Mouse (Mus musculus) cerebellum, adult 18-20 months (tissue): ENCODE data around the gene Ptch2.

Source experiments
- DNase-seq, 2 experiments: peaks; one replicate each; pipeline ENCODE4 v3.0.0; 2021

The Ptch2 gene

GRCm38 (mm10) chr4:117130790-117131189 is 34.9 kb downstream of the Ptch2 start:
- DNase-seq: no peak

DNA sequence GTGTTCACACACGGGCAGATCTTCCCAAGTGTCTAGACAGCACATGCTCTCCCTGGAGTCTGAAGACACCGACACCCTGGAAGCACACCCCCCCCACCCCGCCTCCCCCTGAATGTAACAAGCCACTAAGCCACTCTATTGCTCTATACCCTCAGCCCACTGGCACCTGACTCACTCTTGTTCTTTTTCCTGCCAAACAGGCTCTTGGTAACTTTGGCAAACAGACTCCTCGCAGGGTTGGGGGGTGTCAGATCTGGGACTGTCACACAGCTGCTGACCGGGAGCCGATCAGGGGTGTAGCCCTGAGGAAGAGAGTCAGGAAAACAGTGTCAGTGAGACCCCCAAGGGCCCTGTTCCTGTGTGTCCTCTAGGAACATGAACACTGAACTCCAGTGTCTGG is 35.3 kb downstream of the Ptch2 start:
- DNase-seq: no peak

DNA sequence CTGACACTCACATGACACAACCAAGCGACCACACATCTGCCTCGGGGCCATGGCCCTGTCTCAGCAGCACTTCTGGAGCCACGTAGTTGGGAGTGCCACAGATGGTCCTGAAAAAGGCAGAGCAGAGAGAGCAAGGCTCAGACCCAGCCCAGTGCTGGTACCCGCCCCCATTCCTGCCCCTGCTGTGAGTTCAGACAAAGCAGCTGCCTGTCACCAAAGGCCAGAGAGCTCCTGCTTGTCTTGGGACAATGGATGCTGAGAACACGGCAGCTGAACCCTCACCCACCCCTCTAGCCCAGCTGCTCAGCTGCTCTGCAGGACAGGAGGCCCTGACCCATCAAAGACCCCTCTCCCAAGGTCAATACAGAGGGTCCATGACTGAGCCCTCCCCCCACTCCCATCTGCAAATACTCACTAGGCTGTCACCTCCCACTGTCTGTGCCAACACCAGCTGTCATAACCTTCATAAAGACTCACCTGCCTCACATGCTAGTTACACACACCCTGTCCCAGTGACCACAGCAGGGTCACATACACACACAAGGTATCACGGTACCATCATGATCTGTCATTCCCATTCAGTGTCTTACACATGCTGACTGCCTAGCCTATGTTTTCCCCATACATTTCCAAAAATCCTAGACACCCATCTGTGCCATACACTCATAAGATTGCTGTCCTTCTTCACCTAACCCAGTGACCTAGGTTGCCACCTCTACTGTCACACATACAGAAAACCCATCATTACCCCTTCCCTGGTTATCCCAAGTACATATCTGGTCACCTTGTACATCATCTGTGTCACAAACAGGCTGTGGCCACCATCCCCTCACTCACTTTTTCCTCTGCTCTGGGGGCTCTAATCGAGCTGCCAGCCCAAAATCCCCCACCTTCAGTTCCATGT is 36.3 kb downstream of the Ptch2 start:
- no peak for DNase-seq

DNA sequence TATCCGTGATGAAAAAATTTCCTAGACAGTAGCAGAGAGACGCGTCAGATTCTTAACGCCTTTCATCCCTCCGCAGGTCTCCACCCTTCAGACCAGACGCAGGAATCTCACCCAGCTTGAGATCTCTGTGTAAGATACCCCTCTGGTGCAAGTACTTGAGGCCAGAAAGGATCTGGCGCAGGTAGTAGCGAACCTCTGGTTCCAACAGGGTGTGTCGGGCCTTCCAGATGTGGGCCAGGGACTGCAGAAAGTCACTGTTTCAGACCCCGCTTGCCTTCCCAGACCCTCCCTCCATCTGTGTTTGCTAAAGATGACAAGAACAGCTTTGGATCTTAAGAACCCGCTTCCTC is 36.9 kb downstream of the Ptch2 start:
- DNase-seq: no peak

DNA sequence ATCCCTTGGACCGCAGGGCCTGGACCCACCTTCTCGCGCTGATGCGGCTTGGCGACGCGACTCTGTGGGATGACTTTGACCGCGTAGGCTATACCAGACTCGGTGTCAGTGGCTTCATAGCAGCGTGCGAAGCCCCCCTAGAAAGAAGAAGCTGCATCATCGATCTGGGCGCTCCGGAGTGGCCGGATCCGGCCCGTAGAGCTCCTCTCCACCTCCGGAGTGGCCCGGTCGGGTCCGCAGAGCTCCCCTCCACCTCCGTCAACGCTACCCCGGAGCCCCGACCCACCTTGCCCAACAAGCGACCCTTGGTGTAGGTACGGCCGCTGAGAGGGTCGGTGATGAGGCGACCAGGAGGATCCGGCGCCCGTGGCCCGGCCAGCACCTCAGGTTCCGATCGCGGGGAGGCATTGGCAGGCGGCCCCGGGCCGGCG is 37.5 kb downstream of the Ptch2 start:
- no peak for DNase-seq

DNA sequence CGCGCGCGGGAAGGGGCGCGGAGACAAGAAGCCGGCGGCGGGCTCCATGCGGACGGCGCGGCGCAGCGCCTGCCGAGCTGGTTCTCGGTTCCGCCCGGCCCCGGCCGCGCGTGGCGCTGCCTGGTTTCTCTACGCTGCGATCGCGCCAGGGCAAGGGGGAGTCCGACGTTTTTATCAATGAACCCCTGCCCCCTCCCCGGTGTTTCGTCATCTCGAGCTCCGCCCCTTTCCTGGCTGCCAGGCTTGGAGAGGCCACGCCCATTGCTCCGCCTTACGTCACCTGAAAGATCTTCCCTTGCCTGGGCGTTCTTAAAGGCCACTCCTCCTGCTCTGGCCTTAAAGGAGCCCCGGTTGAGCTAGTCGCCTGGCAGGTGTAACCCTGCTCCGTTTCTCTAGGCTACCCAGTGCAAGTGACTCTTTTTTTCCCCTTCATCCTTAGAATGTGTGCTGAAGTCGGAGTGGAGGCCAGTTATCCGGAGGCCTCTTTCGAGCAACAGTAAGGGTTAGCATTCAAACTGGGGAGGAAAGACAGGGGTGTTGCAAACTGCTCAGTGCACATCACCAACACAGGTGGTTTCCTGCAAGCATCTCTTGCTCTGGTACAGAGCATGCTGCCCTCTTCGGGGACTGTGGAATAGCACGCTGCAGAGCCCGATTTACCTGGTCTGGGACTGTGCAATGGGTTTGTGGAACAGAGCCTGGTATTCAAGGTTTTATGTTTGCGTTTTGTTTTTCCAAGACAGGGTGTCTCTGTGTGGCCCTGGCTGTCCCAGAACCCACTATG is 38.1 kb downstream of the Ptch2 start, which contains the start of gene Plk3:
TSS of gene Plk3 (minus strand) at position 147 of the 784 bp plus-strand sequence.
- DNase-seq: peak; percentile 98

DNA sequence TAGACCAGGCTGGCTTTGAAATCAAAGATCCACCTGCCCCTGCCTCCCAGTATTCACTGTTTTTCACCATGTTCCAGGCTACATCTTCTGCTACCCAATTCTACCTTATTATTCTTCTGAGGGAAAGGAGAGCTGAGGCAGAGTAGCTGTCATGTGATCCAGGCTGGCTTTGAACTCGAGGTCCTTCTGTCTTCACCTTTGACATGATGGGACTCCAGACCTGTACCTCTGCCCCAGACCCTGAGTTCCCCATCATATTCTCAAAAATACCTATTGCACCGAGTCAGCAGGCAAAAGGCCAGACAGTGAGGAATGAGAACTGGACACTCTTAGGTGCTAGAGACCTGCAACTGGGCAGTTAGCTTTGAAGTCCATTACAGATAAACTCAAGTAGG is 38.7 kb downstream of the Ptch2 start:
- no peak for DNase-seq

DNA sequence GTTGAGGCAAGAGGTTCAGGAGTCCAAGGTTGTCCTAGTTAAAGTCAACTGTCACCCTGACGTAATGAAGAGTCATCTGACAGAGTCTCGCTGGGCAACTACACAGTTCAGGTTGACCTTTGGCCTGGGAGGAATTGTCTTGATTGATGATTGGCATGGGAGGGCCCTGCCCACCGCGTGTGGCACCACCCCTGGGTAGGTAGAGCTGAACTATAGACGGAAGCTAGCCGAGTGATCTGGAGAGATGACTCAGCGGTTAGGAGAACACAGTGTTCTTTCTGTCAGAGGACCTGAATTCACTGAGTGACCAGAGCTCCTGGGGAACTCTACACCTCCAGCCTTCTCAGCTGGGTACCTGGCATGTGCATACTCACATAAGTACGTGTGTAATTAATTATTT is 40.2 kb downstream of the Ptch2 start:
- no peak for DNase-seq

DNA sequence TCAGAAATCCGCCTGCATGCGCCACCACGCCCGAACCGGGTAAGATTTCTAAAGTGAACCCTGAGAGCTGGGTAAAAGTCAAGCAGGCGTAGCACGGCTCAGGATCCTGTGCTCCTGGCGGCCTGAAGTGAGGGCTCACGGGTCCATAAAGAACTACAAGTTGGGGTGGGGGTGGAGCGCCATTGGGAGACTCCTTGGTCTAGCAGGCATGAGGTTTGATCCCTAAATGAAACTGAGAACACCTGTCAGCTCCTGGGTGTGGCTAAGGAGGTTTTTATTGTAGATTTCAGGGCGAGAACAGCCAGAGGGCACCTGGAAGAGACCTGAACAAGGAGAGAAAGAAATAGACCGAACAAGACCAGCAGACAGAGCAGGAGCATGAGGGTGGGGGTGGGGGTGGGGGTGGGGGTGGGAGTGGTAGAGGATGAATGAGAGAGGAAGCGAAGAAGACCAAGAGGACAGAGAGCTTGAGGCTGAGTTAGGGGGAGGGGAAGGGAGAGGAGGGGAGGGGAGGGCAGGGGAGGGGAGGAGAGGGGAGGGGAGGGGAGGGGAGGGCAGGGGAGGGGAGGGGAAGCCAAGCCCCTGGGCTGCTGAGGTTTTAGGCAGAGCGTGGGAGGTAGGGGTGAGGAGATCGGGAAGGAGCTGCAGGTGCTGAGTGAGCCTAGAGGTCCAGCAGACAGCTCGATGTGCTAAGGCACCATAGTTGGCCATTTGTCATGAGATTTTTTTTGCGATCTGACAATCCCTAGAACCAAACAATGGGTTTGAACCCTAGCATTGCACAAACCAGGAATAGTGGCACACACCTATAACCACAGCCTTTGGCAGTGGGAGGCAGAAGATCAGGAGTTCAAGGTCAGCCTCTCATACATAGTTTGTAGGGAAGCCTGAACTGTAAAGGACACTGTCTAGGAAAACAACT is 42.7 kb downstream of the Ptch2 start:
- no peak for DNase-seq

- peak; percentile 55 for DNase-seq
Measured at GRCm38 (mm10) chr4:117139217-117139612, 43.3 kb downstream of the Ptch2 start.

- no peak for DNase-seq
Measured at GRCm38 (mm10) chr4:117140613-117141012, 44.7 kb downstream of the Ptch2 start.

- DNase-seq: no peak
Measured at GRCm38 (mm10) chr4:117143023-117143422, 47.1 kb downstream of the Ptch2 start.

DNA sequence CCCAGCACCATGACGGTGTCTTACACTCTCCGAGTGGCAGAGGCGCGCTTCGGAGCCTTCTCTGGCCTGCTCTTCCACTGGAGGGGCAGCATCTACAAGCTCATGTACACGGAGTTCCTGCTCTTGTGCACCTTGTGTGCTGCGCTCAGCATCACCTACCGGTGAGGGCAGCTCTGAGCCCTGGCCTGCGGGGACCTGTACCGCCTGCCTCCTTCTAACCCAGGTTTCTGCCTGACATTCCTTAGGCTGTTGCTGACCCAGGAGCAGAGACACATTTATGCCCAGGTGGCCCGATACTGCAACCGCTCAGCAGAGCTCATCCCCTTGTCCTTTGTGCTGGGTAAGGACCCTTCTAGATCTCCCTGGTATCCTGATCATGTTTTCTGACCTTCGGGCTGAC is 49.4 kb downstream of the Ptch2 start:
- DNase-seq: no peak

GRCm38 (mm10) chr4:117146176-117146575 is 50.3 kb downstream of the Ptch2 start:
- peak; percentile 84 to 85 for DNase-seq

DNA sequence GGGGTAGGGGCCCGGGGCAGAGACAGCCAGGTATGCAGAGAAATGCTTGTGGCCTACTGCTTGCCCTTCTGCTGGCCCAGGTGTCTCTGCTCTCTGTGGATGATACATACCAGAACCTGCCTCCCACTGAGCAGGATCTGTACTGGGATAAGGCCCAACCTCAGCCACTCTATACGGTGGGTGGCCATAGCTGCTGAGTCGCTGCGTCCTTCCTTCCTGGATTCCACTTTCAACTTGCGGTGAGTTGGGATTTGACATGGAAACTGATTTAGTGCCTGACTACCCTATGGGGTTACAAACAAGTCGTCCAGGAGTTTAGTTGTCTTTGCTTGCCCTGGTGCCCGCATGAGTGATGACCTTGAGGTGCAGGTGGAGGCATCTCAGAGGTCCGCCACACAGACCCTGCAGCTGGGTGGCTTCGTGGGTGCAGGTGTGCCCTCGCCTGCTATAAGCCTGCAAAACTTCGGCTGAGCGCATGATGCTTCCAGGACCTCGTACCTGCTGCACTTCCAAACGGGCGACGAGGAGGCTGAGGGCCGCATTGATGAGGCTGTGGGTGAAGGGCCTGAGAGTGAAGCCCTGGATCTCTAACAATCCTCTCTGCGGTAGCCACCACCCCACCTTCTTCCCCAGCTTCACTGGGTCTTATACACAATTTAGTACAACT is 52.3 kb downstream of the Ptch2 start:
- no peak for DNase-seq

- no peak for DNase-seq
Measured at GRCm38 (mm10) chr4:117148815-117149214, 52.9 kb downstream of the Ptch2 start.

DNA sequence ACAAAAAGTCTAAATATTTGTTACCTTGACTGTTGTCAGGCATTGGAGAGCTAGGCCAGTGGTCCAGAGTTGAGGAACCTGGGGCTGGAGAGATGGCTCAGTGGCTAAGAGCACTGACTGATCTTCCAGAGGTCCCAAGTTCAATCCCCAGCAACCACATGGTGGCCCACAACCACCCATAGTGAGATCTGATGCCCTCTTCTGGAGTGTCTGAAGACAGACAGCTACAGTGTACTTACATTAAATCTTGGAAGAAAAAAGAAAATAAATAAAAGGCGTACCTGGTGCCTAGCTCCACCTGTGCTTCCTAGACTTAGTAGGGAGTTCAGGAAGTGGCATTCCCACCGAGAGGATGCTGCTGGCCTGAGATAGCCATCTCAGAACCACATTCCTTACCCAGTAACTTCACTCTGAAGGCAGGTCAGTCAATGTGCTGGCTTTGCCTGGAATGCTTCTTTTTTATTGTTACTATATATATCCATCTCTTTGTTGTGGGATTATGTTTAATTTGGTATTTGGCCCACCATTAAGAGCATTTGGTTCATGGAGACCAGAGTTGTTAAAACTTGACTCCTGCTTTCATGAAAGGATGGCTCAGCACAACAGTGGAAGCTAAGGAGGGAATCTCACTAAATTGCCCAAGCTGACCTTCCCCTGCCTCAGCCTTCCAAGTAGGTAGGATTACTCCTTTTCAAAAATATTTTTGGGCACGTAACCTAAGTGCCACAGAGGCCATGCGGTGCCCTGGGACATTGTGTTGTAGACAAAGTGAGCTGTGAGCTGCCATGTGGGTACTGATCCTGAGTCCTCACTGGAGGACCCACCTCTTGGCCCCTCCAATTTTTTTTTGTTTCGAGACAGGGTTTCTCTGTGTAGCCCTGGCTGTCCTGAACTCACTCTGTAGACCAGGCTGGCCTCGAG is 53.7 kb downstream of the Ptch2 start:
- no peak for DNase-seq

DNA sequence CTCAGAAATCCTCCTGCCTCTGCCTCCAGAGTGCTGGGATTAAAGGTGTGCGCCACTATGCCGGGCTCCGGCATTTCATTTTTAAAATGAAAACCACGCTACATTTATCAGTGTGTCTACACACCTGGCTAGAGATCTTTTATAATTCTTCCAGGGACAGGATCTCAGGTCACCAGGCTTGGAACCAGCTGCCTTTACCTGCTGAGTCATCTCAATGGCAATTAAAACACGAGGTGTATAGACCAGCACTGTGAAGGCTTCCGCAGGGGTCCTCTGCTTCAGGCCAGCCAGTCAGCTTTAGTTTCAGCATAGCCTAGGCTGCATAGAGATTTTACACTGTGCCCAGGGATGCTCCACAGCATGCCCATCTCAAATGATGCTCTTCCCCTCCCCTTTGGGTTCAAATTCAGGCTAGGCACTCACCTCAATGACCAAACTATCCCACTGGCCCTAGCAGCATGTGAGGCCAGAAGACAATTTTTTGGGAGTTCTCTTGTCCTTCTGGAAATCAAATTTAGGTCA is 54.4 kb downstream of the Ptch2 start:
- DNase-seq: no peak

DNA sequence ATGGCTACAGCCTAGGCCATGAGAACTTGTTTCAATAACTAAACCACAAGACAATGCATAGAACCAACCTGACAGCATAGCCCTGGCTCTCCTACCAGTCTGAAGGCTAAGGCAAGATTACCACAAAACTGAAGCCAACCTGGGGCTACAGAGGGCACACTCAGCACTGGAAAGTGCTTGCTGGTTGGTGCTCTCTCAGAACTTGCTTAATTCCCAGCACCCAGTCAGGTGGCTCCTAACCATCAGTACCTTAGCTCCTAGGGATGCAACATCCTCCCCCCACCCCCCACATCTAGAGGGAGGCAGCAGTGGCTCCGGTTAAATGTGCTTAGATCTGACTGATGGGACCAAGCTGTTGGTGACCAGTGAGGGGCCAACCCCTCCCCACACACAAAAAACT is 55.5 kb downstream of the Ptch2 start:
- DNase-seq: no peak

DNA sequence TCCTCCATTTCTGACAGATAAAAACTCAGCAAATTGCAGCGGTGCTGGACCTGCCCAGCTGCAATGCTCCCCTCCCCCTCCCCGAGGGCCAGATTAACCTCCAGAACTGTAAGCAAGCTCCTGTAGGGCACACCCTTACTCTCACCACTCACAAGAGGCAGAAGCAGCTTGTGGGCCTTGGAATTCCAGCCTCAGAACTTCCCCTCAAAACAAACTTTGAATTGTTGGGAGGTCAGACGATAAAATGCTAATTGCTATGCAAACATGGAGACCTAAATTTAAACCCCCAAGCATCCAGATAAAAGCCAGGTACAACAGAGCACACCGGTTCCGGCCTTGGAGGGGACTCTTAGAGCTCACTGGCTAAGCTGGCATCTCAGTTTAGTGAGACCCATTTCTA is 56.8 kb downstream of the Ptch2 start:
- no peak for DNase-seq
